Mouse (Mus musculus): Measurements from ENCODE around the gene Tmem86a.
A peak's percentile ranks its signal among the peaks of the same experiment; 100 is the strongest.

The Tmem86a gene

DNA sequence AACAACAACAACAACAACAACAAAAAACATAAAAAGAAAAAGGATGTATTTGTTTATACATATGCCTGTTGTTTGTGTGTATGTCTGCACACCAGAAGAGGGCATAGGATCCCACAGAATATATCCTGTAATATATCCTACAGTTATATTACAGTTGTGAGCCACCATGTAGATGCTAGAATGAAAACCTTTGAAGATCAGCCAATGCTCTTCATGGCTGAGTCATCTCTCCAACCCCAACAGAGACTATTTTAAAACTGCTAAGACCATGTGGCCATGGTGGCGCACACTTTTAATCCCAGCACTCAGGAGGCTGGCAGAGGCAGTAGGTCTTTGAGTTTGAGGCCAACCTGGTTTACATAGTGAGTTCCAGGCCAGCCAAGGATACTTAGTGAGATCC is 22.9 kb upstream of the Tmem86a start:
- no peak for DNase-seq (ENCODE audit: low read depth, low spot score)

DNA sequence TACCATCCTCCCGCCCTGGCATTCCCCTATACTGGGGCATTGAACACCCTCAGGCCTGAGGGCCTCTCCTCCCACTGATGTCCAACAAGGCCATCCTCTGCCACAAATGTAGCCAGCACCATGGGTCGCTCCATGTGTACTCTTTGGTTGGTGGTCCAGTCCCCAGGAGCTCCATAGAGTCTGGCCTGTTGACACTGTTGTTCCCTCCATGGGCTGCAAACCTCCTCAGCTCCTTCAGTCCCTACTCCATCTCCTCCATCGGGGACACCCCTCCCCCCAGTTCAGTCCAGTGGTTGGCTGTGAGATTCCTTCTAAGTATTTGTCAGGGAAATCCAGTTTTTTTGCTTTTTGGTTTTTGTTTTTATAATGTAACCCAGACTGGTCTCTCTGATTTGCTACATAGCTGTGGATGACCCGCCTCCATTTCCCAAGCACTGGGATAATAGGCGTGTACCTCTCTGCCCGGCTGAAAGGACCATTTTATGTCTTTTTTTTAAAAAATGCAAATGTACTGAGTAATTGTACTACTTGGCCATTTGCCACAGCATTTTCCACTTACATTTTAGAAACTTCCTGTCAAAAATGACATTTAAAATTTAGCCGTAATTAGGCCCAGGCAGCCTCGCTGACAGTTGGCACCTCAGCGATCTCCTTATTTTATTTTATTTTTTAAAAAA is 19.7 kb upstream of the Tmem86a start:
- DNase-seq (ENCODE audit: low read depth, low spot score), result no peak

DNA sequence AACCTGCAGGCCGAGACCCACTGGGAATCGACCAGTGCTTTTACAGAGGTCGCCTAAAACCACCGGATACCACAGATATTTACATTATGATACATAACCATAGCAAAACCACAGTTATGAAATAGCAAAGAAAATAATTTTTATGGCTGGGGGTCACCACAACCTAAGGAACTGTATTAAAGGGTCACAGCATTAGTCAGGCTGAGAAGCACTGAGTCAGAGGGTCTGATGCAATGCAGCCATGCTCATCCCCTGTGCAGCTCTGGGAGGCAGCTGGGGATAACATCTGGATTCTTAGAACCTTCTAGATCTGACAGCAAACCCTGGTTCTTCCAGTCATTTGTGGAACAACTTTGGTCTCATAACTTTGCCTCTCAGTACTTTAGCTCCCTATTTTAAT is 19.0 kb upstream of the Tmem86a start:
- no peak for DNase-seq (ENCODE audit: low read depth, low spot score)

DNA sequence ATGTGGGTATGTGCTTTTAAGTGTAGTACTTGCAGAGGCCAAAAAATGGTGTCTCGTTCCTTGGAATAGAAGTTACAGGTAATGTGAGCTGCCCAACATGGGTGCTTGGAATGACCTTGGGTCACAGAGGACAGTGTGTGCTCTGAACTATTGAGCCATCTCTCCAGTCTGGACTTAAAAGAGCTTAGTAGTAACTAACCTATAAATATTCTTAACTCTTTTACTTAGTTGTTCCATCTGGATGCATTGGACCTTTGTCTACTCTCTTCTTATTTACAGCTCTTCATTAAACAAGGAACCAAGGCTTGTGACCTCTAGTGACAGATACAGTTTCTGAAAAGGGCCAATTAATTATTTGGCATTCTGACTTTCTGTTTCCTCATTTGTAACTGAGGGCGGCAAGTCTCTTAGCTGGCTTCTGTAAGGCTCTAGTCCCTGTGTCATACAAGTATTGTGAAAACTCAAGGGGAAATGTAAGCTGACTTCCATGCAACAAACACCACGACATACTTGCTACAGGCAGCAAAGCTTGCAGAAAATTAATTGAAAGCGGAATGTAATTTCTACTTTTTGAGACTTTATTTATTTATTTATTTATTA is 15.5 kb upstream of the Tmem86a start:
- no peak for DNase-seq (ENCODE audit: low read depth, low spot score)

DNA sequence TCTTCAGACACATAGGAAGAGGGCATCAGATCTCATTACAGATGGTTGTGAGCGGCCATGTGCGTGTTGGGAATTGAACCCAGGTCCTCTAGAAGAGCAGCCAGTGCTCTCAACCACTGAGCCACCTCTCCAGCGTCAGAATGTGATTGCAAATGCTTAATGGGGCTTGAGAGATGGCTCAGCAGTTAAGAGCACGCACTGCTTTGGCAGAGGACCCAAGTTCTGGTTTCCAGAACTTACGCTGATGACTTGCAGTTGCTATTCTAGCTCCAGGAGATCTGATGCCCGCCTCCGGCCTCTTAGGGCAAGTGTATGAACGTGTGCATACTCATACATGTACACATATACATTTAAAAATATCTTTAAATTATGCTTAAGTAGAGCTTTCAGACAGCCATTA is 15.0 kb upstream of the Tmem86a start:
- DNase-seq (ENCODE audit: low read depth, low spot score), result no peak

DNA sequence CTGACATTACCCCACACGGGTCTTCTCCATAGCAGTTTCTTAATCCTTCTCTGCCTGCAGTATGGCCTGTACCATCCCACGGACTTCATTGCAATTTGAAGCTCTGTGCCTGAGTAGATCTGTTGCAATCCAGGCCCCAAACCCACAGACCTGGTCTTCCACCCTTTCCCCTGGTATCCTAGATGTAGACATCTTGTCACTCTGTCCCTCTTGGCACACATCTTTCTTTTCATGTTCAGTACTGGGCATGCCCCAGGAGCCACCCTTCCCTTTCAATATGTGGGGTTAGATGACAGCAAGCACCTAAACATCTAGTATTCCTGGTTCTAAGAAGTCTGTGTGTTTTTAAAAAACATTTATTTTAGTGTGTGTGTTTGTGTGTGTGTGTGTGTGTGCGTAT is 8.7 kb upstream of the Tmem86a start:
- no peak for DNase-seq (ENCODE audit: low read depth, low spot score)

DNA sequence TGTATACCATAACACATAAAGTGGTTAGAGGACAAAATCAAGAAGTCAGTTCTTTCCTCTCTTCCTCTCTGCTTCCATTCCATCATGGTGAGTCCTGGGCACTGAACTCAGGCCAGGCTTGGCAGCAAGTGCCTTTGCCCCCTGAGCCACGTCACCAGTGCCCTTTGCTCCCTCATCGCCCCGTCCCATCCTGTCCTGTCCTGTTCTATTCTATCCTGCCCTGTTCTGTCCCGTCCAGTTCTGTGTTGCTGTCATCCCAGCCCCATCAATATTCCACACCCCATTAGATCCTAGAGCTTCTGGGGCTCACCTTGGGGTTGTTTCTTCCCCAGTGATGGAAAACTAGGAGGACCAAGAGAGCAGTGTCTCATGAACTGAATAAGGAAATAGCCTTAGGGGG is 8.3 kb upstream of the Tmem86a start:
- no peak for DNase-seq (ENCODE audit: low read depth, low spot score)

DNA sequence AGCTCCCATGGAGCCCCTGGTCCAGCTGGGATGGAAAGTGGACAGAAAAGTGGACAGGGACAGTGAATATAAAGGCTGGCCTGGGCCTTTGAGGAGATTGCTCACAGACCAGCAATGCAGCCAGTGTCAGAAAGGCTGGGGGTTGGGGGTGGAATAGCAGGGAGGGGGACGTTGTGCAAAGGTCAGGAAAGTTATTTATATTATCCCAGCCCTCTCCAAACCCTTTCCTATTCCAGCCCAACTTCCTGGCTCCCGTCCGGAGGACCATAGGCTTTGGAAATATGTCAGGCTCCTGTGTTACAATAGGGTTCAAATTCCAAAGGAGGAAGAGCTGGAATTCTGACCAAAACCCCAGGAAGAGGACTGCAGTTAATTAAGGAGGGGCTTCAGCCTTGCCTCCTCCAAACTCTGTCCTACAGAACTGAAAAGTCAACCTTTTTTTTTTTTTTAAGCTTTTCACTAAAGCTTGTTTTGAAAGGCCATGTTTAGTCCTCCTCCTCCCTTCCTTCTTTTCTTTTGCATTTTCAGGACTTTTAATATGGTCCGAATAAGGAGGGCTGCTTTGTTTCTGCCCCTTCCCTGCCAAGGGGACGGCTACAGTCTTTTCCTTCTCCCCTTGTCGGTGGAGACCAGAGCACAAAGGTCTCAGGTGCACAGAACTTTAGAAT is 7.4 kb upstream of the Tmem86a start:
- DNase-seq (ENCODE audit: low read depth, low spot score), result no peak

DNA sequence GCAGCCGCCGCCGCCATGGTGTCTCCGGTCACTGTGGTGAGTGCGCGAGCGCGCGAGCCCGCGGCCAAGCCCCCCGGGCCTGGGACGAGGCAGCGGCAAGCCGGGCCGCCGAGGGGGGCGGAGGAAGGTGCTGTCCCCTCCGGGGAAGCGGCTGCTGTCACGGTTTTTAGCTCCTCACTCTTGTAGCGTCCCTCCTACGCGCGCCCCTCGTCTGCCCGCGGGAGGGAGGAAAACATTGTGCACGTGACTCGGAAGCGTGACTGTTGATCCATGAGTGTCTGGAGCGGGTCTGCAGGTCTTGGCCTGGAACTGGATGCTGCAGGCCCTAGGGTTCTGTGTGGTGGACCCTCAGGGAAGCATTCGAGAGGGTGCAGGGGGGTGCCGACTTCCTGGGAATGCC is 365 bp downstream of the Tmem86a start:
- DNase-seq (ENCODE audit: low read depth, low spot score), result peak; percentile 34

DNA sequence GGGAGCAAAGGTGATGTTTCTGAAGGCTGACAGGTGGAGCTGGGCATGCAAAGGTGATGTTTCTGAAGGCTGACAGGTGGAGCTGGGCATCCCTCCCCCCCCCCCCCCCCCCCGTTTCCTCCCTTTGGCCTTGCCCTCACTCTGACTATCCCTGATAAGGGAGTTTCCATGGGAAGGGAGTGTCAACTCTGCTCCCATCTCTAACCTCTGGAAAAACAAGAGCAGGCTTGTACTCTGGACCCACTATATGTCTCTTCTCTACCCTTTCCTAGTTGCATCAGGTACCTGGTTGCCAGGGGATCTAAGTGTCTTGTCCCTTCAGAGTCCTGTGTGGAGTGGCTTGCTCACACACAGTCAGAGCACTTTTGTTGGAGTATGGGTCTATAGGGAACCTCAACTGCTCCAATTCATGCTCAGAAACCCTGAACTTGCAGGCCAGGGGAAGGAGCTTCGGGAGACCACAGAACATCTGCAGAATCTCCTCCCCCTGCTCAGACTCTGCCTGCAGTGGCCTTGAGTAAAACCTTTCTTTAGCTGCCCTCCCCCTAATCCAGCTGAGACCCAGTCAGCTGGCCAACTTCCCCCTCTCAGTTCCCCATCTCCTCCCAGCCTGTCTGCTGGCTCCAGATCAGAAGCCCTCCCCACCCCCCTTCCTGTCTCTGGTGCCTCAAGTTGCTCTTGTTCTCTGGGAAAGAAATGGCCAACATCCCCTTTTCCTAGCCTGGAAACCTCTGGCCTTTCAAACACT is 1.2 kb downstream of the Tmem86a start:
- peak; percentile 13 for DNase-seq (ENCODE audit: low read depth, low spot score)

DNA sequence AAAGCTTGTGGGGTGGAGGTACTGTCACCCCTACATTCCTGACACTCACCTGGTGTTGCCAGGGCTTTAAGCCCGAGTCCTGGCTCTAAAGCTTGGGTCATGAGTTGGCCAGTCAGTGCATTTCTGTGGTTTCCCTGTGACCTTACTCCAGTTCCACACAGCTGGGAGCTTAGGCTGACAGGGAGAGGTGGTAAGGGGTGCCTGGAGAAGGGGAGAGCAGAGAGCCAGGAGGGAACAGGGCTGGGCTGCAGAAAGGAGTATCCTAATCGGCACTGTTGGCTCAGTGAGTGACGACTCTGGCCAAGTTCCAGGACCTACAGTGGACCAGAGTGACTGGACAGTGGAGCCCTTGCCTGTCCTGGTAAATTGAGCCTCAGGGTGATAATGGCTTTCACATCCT is 1.9 kb downstream of the Tmem86a start:
- DNase-seq (ENCODE audit: low read depth, low spot score), result no peak

DNA sequence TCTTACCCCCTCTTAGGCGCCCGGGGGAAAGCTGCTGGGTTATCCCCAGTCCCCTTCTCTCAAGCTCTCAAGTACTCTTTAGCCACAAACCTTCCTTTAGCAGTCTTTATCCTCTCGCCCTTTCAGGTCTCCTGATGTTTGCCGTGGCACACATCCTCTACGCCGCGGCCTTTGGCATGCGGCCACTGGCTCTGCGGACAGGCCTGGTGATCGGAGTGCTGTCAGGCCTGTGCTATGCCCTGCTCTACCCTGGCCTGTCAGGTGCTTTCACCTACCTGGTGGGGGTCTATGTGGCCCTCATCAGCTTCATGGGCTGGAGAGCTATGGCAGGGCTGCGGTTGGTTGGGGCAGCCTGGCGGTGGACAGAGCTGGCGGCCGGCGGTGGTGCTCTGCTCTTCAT is 2.9 kb downstream of the Tmem86a start:
- no peak for DNase-seq (ENCODE audit: low read depth, low spot score)

DNA sequence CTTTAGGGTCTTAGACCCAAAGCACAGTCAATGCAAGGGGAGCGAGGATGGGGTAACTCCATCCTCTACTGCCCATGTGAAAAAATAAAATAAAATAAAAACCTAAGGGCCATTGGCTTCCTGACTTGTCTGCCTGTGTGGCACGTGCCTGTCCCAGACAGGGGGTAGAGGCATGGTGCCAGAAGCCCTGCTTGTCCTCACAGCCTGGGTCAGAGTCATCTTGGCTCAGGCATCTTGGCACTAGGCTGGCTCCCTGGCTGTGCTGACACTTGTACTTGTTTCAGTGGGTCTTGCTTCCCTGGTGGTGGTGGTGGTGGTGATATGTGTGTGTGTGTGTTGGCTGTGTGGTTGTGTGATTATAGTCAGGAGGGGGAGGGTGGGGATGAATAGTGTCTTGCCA is 4.3 kb downstream of the Tmem86a start:
- no peak for DNase-seq (ENCODE audit: low read depth, low spot score)

DNA sequence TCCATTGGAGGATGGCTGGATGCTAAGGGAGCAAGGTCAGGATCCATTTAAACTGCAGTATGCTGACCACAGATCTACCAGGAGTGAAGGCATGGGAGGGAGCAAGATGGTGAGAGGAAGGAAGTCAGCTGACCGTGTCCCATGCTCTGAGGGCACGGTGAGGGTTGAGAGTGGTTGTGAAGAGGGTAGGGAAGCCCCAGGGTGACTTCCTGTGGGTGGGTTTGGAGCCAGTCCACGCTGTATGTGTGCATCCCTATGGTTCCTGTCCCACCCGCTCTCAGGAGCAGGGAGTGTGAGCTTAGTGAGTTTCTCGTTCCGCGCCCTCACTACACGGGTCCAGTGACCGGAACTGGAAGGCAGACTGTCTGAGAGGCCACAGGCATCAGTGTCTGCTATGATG is 5.3 kb downstream of the Tmem86a start:
- DNase-seq (ENCODE audit: low read depth, low spot score), result no peak

DNA sequence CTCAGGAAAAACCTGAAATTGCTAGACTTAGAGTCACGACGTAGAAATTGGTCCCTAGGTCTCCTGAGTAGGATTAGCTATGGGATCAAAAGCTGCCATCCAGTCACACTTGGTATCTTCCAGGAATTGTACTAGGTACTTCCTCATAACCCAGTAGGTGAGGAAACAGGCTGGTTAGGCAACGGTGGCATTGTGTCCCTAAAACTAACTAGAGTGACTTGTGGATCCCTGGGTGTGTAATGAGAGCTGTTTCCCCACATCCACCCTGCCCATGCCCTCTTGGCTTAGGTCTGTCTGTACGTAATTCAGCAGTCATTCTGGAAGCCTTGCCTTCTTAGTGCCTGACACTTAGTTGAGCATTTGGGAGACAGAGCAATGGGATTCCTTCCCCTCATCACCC is 5.9 kb downstream of the Tmem86a start:
- no peak for DNase-seq (ENCODE audit: low read depth, low spot score)

DNA sequence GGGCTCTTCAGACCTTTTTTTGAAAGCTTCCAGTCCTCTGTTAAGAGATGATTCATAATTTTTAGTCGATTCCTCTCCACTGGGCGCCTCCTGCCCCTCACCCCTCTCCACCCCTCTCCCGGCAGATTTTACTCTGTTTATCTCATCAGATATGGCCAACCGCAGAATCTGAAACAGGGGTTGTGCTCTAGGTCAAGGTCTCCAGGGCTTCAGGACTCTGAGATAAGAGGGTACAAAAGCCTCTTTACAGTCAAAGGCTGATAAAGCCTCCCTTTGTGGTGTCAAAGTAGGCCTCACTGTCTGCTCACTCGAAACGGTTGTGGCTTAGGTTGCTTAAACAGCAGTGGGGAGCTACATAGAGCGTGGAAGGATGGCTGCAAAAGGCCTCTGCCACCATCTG is 8.9 kb downstream of the Tmem86a start:
- DNase-seq (ENCODE audit: low read depth, low spot score), result no peak

DNA sequence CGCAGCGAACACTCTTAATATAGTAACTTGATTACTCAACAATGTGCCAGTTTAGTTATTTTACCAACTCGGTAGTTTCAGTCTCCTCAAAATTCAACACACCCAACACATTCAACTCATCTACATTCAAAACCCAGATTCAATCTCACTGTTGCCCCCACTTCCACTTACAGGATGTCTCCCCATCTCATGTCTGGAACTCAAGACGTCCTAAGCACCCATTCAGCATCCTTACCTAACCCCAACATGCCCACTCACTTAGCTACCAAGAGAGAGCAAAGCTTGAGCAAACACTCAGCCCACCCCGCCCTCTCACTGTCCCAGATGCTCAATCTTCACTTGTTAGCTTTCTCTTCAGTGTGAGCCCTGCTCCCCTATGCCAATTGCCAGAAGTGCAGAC is 11.2 kb downstream of the Tmem86a start:
- no peak for DNase-seq (ENCODE audit: low read depth, low spot score)

DNA sequence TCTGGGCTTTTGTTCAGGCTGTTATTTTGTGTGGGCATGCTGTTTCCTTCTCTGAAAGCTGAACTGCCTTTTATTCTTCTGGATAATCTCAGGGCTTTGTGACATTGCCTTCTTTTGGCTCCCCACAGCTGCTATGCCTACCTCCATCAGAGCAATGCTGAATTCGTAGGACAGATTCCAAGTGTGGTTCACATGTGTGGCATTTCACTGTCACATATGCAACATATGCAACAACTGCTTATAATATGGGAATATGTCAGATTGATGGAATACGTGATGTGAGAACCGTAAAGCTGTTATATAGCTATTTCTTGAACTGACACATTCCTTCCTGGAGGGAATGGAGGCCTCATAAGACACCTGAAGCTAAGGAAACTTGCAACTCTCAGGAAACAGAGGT is 16.5 kb downstream of the Tmem86a start:
- DNase-seq (ENCODE audit: low read depth, low spot score), result no peak

DNA sequence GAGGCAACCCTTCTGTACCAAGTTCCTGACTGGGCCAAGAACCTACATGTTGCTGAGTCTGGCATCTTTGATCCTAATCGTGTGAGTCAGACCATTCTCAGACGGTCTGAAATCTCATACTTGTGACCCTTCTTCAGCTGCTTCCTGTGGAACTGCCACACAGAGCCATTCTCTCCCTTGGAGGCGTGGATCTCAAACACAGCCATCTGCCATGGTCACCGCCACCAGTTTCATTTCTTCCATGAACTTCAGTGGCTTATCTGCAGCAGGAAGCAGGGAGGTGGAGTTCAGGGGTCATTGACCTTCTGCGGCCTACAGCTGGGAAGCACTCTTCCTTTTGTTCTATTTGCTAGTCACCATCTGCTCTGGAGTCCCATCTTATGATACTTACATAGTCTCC is 17.5 kb downstream of the Tmem86a start:
- no peak for DNase-seq (ENCODE audit: low read depth, low spot score)

DNA sequence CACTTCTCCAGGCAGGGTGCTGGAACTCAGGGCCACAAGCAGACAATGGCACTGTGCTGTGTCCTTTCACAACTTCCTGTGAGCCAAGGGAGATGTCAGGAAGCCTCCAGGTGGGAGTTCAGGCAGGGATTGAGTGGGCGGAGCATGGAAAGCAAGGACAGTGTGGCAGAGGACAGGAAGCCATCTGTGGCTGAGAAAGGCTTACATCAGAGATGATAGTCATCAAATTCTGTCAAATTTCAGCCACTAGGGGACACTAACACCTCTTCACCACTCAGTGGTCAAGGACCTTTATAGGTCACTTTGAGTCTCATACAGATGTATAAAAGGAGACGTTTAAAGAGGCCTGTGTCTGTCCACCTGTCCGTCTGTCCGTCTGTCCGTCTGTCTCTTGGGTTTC is 22.1 kb downstream of the Tmem86a start:
- no peak for DNase-seq (ENCODE audit: low read depth, low spot score)

DNA sequence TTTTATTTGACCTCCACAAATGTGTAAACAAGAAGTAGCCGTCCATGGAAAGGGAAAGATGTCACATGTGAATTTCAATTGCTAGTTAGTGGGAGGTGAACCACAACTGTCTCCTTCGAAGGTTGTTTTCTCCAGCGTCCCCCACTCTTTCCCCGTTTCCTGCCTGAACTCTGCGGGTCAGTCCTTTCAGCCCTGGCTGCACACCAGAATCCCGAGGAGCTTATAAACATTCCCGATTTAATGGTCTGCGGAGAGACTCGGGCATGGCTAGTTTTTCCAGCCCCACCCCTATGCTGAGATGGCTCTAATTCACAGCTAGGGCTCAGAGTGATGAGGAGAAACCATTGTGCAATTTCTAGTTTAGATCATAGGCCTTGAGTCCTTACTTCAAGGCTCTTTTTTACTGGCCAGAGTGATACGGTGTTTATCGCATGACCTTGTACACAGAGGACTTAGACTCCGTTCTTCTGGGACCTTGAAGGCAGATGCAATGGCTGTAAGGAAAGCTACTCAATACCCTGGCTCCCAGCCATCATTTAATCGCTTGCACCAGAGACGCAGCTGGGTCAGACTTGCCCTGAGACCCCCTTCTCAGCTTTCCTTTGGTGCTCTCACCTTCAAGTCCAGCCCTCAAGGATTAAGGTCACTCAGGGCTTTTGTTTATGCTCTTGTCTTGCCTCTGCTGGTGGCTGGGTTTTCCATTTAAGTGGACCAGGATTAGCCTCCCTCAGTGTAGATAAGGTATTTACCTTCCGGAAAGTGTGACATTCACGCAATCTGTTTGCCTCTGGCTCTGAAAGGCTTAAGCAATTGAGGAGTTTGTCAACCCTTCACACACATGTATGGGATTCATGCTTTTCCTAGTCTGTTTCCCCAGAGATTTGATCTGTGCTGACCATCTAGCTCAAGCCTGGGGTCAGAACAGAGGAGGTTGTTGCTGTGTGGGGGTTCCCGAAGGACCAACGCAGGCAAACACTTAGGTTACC is 23.4 kb downstream of the Tmem86a start:
- DNase-seq (ENCODE audit: low read depth, low spot score), result no peak

Data from embryo, embryonic 11.5 days (tissue).